Mouse (Mus musculus): ENCODE data around the gene Psmd9.

Psmd9 gene

DNA sequence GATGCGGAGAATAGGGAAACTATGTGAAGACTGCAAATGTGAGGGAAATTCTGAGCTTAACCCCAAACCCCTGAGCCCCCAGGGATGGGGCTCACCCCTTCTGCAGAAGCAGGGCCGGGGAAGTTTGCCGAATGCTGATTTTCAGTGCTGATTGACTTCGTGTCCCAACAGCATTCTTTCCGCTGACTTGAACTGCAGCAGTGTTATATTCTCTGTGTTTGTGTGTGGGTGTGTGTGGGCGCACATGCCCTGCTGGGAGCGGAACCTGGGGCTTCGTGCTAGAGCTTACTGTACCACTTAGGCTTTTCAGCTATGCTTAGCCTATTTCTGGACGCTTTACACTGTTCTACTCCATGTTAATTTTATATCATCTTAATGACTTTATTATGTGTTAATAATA is 67.2 kb downstream of the Psmd9 start:
- no peak for DNase-seq (ENCODE audit: low read depth, low spot score)

DNA sequence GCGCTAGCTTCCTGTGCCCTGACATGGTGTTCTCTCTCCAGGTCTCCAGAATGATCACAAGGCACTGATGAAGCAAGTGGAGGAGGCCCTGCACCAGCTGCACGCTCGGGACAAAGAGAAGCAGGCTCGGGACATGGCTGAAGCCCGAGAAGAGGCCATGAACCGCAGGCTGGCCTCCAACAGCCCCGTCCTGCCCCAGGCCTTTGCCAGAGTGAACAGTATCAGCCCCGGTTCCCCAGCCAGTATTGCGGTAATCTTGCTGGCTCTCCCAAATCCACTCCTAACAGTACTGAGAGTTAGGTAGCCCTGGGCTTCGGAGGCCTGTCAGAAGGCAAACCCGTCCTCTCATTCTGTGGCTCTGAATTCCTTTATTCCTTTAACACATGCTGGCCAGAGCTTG is 70.3 kb downstream of the Psmd9 start:
- DNase-seq (ENCODE audit: low read depth, low spot score), result no peak

DNA sequence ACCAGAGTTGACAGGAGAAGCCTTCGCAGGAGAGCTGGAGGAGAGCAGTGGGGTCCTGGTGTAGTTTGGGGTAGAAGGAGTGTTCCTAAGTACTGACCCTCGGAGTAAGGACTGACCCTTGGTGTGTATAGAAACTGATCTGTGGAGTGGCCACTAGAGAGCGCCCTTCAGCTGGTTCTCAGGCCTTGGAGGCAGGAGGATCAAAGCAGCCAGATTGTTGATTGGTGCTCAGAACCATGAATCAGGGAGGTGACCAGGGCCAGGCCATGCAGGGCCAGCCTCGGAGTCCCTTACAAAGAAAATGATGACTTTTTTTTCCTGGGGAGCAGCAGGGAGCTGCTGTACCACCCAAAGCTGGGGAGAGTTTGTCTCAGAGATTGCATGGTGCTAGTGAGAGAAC is 76.3 kb downstream of the Psmd9 start:
- DNase-seq (ENCODE audit: low read depth, low spot score), result no peak

DNA sequence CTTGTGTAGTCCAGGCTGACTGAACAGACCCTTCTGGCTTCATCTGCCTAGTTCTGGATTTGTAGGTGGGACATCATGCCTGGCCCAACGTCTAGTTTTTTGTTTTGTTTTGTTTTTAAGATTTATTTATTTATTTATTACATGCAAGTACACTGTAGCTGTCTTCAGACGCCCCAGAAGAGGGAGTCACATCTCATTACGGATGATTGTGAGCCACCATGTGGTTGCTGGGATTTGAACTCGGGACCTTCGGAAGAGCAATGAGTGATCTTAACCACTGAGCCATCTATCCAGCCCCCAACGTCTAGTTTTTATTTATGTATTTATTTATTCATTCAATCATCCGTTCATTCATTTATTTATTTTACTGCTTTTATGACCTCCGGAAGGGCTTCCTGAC is 82.2 kb downstream of the Psmd9 start:
- no peak for DNase-seq (ENCODE audit: low read depth, low spot score)

DNA sequence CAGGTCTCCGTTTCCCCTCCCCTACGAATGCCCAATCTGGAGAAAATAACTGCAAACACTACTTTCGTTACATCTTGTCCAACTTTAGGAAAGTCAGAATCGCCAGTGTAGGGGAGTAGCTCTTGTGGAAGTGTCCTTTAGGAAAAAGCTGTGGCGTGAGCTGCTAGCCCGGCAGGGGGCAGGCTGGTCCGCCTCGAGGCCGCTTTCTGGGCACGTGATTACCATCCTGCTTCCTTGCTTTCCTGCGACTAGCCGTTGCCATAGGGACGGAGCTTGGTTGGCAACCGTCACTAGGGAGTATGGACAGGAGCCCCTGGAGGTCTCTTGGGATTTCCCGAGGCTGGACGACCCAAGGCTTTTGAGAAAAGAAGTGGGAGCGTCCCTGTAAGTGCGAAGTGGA is 82.6 kb downstream of the Psmd9 start, which contains the start of gene Wdr66:
Gene Wdr66 (plus strand): TSS at position 269 of the 400 bp plus-strand sequence.
- peak; percentile 44 for DNase-seq (ENCODE audit: low read depth, low spot score)

DNA sequence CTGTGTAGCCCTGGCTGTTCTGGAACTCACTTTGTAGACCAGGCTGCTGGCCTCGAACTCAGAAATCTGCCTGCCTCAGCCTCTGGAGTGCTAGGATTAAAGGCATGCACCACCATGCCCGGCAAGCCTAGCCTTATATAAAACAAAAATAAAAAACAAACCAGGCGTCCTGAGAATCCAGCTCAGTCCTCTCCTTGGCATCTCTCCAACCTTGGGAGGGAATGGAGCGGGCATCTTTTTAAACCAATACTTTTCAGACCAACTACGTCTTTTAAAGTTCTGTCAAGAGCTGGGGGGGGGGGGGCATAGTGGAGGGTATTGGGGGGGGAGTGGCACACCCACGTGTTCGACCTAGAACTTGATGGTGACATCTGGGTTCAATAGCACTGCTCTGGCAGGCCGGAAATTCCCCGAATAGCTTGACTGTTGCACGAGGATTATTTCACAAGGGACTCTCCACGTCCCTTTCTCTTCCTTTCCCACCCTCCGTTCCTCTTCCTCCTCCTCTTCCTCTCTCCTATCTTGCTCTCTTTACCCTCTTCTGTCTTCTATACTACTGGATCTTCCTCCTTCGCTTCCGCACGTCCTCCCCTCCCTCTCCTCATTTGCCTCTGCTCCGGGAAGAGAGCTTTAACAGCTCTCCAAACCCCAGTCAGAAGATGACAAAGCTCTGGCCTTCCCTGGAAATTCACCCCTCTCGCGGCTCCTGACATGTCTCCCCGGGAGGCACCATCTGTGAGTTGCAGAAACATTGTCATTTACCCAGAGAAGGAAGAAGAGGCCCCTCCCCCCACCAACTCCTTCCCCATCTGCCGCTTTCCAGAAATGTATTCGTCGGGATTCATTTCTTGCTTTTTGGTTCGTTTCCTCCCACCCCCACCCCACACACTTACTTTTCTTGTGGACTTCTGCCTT is 87.9 kb downstream of the Psmd9 start:
- DNase-seq (ENCODE audit: low read depth, low spot score), result no peak

DNA sequence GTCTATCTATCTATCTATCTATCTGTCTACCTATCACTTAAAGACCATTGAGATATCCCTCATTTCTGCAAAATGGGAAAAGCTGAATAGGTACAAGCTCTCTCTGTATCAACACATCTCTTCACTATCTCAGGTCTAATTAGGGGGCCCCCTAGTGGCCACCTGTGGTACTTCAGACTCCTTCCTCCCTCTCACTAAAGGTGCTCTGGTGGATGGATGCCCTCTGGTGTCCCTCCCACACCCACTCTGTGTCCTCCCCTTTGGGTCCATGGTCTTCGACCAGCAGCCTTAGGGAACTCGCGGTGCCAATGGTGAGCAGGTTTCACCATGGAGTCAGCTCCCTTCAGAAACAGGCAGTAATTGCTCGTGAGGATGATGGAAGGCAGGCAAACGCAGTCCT is 89.8 kb downstream of the Psmd9 start:
- DNase-seq (ENCODE audit: low read depth, low spot score), result no peak

DNA sequence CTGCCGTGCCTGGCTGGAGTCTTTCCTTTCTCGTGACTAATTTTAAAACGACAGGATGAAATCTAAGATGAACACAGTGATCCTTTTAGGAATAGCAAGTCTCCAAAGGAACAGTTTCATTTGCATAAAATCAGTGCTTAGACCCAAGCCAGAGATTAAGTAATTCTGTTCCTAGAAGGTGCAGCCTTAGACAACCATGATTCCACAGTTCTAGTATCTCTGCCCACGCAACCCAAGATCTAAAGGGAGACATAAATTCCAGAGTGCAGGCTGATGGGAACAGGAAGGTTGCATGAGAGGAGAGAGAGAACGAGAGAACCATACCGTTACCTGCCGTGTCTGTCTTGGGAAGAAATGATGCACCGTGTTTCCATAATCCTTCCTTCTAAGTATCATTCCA is 91.5 kb downstream of the Psmd9 start:
- no peak for DNase-seq (ENCODE audit: low read depth, low spot score)

DNA sequence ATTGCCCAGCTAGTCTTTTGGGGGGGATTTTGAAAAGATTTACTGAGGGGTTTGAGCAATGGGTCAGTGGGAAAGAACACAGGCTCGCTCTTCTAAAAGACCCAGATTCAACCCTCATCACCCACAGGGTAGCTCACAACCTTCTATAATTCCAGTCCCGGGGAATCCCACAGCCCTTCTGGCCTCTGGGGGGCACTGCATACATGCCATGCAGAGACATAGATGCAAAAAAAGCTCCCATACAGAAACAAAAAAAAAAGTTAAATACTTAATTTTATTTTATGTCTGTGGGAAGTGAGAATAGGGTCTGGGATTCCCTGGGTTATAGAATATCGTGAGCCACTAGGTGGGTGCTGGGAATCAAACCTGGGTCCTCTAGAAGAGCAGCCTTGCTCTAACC is 97.7 kb downstream of the Psmd9 start:
- no peak for DNase-seq (ENCODE audit: low read depth, low spot score)

DNA sequence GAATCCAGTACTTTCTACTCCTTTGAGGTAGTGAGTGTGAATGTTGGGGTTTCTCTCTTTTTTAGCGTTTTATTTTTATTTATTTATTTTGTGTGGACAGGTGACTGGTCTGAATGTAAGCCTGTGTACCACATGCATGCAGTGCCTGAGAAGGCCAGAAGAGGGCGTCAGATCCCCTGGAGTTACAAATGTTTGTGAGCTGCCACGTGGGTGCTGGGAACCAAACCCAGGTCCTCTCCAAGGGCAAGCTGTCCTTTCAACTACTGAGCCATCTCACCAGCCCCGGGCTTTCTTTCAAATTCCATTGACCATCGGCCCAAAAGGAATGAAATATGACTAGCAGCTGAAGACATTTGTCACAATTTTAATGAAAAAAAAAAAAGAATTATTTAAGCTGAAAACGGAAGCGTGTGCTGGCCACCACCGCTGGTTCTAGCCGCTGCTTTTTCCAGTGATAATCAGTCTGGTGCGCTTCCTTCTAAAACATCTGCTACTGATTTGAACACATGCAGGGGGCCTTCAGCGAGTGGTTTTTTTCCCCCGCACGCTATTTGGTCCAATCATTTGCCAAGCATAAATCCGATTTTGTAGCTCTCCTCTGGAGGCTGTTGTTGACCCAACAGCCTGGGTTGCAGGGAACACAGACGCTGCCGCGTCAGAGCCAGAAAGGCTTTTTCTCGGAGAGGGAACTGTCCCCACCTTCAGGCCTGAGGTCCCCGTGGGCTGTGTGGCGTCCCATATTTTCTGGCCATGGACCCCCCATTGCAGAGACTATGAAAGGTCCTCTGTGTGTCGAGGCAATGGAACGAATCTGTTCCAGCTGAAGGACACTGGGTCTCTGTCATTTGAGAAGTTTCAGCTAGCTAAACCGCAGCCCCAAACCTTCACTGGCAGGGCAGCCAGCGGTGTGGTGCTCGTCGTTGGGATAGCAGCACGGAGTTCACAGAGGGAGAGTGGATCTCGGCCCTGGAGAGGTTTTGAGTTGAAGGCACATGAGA is 99.6 kb downstream of the Psmd9 start:
- DNase-seq (ENCODE audit: low read depth, low spot score), result no peak

DNA sequence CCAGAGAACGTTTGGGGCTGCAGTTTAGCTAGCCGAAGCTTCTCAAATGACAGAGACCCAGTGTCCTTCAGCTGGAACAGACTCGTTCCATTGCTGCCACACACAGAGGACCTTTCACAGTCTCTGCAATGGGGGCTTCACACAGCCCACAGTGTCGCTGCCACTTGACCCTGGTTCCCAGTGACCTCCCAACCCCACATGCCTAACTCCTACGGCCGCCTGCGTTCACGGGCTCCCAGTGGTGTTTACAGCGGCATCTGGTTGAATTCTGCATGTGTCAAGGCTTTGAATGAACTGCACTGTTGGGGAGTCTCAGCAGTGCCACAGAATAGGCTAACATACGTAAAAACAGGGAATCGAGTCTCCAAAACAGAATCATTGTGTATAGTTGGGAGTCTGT is 101.7 kb downstream of the Psmd9 start:
- no peak for DNase-seq (ENCODE audit: low read depth, low spot score)

DNA sequence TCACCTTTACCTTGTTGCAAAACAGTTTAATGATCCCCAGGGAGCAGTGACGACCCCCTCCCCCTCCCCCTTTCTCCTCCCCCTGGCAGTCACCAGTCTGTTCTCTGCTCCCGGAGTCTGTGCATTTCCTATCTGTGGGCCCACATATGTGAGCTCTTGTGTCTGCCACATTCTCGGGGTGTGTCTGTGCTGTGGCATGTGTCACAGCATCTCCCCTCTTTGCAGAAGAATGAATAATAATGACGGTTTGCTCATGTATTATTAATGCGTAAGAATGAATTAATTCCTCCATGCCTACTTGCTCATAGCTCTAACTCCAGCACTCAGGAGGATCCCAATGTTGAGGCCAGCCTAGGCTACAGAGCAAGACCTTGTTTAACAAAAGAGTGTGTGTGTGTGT is 103.7 kb downstream of the Psmd9 start:
- DNase-seq (ENCODE audit: low read depth, low spot score), result no peak

DNA sequence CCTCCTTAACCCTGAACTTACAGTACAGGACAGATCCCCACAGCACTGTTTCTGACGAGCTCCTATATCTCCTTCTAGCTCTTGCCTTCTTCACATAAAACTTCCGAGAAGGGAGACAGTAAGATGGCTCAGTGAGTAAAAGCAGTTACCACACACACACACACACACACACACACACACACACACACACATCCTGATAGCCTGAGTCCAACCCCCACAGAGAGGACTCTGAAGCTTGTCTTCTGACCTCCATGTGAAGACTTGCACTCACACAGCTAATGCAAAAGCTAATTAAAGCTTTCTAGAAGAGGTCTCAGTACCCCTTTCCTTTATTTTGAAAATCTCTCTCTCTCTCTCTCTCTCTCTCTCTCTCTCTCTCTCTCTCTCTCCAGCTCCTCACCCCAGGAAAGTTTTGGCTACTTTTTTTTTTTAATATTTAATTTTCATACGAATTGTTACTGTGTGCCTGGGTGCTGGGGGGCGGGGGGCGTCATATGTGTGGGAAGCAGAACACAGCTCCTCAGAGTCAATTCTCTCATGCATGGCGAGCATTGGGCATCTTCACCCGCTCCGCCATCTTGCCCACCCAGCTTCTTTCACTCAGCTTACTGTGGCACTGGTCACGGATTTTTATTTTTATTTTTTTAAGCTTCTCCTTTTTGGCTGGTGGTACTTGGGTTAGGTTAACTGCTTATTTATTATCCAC is 107.6 kb downstream of the Psmd9 start:
- DNase-seq (ENCODE audit: low read depth, low spot score), result no peak

DNA sequence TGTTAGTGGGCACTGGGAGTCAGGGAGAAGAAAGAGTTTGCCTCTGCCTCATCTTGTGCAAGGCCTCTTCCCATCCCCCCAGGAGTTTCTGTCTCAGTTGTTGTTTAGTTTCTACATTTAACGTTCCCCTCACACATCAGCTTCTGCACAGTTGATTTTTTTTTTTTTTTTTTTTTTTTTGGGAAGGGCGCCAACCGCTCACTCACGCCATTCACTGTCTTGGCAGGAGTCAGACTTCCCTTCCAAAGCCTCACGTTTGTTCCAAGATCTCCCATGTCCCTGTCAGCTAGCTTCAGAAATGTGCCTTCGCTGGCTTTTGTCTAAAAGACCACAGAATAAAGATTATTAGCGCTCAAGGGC is 108.1 kb downstream of the Psmd9 start:
- DNase-seq (ENCODE audit: low read depth, low spot score), result no peak

DNA sequence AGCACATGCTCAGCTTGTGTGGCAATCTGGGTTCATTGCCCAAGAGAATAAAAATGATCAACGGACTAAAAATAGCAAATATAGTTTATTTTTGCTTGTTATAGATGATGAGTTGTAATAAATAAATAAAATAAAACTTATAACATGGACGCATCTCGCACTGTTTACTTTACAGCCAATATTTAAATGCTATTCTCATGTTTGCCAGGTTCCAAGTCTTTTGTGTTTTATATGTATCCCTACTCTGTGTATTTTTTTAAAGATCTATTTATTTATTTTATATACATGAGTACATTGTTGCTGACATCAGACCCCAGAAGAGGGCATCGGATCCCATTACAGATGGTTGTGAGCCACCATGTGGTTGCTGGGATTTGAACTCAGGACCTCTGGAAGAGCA is 108.5 kb downstream of the Psmd9 start:
- no peak for DNase-seq (ENCODE audit: low read depth, low spot score)

DNA sequence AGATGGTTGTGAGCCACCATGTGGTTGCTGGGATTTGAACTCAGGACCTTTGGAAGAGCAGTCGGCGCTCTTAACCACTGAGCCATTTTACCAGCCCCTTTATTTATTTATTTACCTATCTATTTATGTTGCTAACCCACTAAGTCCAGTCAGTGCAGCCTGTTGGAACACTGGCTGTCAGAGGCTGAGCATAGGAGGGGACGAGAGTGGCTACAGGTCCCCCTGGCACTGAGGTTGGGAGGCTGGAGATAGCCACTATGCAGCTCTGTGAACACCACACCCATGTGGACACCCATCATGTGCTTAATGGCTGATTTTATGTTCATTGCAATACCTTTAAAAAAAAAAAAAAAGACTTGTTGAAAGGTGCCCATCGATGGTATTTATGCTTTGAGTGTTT is 110.0 kb downstream of the Psmd9 start:
- no peak for DNase-seq (ENCODE audit: low read depth, low spot score)

DNA sequence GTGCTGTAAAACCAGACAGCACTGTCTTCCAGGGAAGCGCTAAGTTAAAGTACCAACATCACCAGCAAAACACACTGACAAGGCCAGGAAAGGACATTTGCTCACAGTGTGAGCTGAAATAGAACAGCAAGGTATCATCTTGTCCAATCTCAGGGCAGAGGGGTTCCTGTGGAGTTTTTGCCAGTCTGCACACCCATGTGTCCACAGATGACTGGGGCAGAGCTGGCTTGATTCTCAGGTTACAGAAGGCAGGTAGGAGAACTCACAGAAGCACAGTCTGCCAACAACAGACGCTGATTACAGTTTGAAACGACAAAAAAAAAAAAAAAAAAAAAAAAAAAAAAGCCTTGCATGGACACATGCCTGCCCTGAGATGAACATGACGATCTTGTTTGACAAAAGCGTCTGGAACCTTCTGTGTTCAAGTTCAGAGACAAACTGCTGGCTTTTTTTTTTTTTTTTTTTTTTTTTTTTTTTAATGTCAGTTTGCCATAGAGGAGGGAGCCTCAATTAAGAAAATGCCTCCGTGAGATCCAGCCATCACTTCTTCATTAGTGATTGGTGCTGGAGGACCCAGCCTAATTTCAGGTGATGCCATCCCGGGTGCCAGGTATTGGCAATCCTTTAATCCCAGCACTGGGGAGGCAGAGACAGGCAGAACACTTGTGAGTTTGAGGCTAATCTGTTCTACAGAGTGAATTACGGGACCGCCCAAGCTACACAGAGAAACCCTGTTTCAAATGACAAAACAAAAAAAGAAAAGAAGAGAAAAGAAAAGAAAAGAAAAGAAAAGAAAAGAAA is 112.3 kb downstream of the Psmd9 start:
- DNase-seq (ENCODE audit: low read depth, low spot score), result no peak

DNA sequence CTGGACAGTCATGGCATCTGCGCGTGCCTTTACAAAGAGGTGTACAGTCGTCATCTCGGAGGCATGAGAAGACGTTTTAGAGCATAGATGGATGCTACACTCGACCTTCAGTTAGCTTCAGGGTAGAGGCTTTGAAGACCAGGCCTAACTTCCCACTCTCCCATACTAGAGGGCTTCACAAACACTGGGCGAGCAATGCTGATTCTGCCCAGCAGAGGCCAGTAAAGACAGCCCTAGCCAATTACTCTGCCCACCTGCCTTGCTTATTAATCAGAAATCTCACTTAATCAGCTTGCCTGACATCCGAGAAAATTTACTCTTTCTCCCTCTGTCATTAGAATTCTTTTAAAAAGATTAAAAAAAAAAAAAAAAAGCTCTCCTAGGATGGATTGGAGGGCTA is 116.0 kb downstream of the Psmd9 start:
- DNase-seq (ENCODE audit: low read depth, low spot score), result no peak

DNA sequence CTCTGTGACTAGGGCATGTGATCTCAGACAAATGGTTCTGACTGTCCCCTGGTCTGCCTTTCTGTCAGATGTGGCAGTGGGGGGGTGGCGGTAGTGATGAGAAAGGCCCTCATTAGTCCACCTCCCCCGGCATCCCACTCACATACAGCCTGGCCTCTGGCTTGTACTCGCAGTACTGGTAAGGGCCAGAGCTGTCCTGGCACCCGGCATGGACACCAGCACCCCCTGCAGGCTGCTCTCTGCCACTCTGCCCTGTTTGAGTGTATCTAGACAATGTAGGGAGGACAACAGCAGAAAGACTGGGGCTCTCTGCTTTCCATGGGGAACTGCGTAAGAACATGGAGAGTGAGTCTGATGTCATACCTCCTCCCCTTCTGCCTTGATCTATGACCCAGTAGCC is 118.9 kb downstream of the Psmd9 start:
- DNase-seq (ENCODE audit: low read depth, low spot score), result no peak

DNA sequence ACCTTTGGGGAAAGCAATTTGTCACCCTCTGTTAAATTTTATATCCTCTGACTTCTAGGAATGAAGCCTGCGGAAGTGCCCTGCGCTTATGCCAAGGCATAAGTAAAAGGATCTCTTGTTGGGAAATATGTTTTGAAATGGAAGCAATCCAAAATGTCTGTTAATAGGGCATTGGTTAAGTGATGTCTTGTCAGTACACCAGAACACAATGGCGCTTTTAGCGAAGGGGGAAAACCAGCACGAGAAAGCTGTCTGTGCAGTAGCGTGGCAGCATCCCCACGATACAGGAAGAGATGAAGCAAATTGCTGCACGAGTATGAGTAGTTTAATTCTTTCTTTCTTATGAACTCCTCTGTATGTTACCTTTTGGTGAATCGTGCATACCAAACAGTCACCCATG is 125.4 kb downstream of the Psmd9 start:
- DNase-seq (ENCODE audit: low read depth, low spot score), result no peak

DNA sequence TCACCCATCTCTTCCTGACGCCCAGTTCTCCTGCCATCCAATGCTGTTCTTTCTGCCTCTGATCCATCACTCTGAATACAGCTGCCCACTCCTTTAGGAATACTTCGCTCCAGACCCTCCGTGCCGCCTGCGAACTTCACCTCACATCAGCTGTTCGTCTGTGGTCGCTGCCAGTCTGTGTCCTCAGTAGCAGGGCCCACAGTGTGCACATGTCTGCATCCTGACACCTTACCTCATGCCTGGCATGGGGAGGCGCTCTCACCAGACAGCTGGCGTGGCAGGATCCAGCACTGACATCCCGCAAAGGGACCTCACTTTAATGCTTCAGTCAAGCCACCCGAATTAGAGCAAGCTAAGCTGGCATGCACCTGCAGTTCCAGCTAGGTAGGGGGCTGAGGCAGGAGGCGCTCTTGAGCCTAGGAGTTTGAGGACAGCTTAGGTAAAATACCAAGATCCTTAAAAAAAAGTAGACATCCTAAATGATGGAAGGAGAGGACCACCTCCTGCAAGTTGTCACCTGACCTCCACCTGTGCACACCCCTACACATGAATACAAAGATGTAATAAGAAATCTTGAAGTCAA is 127.1 kb downstream of the Psmd9 start:
- DNase-seq (ENCODE audit: low read depth, low spot score), result no peak
